Mouse (Mus musculus) adrenal gland, adult 18-20 months (tissue): ENCODE measurements around the gene Cenpa. TPM values are rescaled to one million over a fixed set of nuclear protein-coding genes. Genes with fewer than 3 reads are reported as not detected.
"Not testable (repeated sequence)": the region's sequence is repeated elsewhere in the genome, so short reads cannot be mapped to it uniquely, and the experiment has no call there.

Source experiments
- DNase-seq, 2 experiments: peaks; one replicate each; pipeline ENCODE4 v3.0.0; 2021 to 2022; ENCODE audit warnings: low spot score in 2 of 2
- total RNA-seq, 2 experiments: library from RNA; stranded (reverse); gene quantifications; 1 replicate in 1 of 2; 2 replicates in 1 of 2; pipeline ENCODE4 v1.2.3; 2021

Cenpa gene
- total RNA-seq, 2 experiments from 2014 or later, result 6.5 to 7.6 TPM

GRCm38 (mm10) chr5:30676800-30677199 is 10.2 kb downstream of the Cenpa start:
- no peak for DNase-seq

DNA sequence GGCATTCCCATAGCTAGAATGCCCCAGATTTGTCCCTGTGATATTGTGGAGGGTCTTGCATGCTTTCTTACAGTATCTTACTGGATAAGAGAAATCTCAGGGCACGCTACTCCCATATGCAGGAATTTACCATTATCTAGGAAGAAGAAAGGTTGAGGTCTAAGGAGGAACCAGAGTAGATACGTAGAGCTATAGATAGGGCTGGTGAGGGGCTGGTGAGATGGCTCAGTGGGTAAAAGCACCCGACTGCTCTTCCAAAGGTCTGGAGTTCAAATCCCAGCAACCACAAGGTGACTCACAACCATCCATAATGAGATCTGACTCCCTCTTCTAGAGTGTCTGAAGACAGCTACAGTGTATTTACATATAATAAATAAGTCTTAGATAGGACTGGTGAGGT is 11.5 kb downstream of the Cenpa start:
- DNase-seq, result not testable (repeated sequence)

GRCm38 (mm10) chr5:30678722-30679296 is 12.2 kb downstream of the Cenpa start:
- DNase-seq, result no peak

- no peak for DNase-seq
Observed at GRCm38 (mm10) chr5:30679593-30679992, 13.0 kb downstream of the Cenpa start.

DNA sequence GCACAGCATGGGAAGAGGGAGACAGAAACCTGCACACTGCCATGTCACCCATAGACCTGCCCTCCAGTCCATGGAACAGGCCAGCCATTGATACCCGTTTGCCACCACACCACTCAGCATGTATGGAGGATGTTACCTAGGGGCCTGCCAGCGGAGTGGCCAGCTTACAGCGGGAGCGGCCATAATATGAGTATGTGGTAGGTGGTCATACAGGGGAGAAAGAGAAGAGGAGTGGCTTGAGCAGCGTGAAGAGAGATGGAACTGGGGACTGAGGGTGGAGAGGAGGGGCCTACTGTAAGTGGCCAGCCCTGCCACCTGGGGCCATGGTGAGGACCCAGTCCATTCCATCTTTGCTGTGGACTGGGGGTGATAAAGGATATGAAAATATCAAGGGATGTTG is 15.4 kb downstream of the Cenpa start:
- DNase-seq, result no peak

- no peak for DNase-seq
Observed at GRCm38 (mm10) chr5:30682967-30683600, 16.5 kb downstream of the Cenpa start.

- no peak for DNase-seq
Observed at GRCm38 (mm10) chr5:30683993-30684392, 17.4 kb downstream of the Cenpa start.

DNA sequence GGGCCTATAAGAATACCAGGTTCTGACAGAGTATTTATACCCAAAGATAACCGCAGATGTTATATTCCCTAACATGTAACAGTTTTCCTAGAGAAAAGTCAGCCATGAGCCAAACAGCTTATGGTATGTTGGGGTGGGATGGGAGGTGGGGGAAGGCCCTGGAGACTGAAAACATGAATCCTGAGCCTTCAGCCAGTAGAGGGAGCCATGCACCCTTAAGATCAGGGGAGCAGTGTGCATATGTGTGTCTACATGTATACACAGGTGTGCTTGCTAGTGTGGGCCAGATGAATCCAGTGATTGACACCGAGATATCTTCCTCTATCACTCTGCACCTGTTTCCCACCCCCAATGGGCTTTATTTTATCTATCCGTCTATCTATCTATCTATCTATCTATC is 20.2 kb downstream of the Cenpa start:
- no peak for DNase-seq

GRCm38 (mm10) chr5:30700361-30701000 is 33.9 kb downstream of the Cenpa start:
- DNase-seq, result no peak

DNA sequence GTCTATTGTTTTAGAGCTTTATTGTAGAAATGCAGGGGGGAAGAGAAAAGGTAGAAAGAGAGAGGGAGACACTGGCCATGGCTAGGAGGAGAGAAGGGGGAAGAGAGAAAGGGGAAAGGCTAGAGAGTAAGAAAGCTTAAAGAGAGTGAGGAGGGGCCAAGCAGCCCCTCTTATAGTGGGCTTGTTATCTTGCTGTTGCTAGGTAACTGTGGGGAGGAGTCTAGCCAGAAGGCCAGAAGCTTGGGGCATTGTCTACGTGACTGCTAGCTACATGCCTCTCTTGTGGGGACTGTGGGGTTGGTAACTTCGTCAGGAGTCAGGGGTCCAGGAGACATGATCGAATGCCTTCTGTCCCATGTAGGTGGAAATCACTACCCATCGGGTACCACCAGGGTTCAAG is 34.8 kb downstream of the Cenpa start:
- DNase-seq, result not testable (repeated sequence)

- no peak for DNase-seq
Observed at GRCm38 (mm10) chr5:30701866-30702265, 35.3 kb downstream of the Cenpa start.

GRCm38 (mm10) chr5:30709744-30710383 is 43.3 kb downstream of the Cenpa start:
- peak; percentile 65 to 69 for DNase-seq

- no peak for DNase-seq
Observed at GRCm38 (mm10) chr5:30710486-30710885, 43.9 kb downstream of the Cenpa start.

DNA sequence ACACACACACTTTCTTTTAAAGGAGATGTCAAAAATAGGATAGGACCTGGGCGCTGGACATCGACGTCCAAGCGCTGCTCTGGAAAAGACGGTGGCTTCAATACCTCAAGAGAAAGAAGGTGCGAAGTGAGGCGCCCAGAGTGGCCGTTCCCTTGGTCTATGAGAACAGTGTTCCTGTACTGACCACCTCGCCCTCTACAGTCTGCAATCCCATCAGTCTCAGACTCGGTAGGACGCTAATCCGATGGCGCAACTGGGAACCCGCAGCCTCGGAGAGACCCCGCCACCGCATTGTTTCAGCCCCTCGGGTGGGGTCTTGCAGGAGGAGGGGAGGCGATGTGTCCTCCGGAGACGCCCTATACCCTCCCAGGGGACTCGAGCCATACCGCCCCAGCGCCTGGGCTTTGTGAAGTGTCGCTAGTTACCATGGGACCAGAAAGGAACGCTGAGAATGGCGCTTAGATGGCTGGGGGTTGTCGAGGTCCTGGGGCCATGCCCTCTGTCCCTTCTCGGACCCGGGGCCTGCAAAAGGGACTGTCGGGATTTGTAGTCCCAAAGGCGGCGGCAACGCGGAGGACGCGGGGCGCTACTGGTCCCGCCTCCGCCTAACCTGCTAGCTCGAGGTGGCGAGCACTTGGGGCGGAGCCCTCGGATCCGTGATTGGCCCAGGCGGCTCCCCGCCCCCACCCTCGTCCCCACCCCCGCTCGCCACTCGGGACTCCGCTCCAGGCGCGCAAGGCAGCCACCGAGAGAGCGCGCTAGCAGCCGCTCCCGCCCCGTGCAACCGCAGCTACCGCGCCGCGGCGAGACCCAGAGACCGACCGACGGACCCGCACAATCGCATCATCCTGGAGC is 44.8 kb downstream of the Cenpa start, which contains the start of gene Dpysl5:
TSS of gene Dpysl5 (plus strand) at position 418 of the 855 bp plus-strand sequence.
- DNase-seq, result peak; percentile 50 to 51

GRCm38 (mm10) chr5:30712002-30712390 is 45.4 kb downstream of the Cenpa start:
- no peak for DNase-seq

GRCm38 (mm10) chr5:30712441-30713298 is 46.1 kb downstream of the Cenpa start:
- no peak for DNase-seq

- no peak for DNase-seq
Observed at GRCm38 (mm10) chr5:30713299-30713675, 46.7 kb downstream of the Cenpa start.

DNA sequence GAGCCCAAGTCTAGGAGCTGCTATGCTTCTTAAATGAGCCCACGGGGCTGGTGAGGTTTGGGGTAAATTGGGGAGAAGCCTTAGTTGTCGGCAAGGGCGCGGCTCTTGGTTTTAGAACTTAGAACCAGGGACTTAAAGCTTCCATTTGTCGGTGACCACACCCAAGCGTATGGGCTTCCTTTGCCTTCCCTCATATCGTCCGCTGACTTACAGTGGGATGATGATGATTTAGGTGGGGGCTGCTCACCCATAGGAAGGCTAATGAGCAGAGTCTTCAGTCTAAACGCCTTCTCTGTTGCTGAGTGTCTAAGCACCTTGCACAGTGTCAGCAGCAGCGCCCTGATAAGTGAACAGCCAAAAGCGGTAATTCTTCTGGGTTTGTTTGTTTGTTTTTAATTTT is 47.1 kb downstream of the Cenpa start:
- DNase-seq, result no peak

- DNase-seq, result no peak
Observed at GRCm38 (mm10) chr5:30716311-30716710, 49.7 kb downstream of the Cenpa start.

DNA sequence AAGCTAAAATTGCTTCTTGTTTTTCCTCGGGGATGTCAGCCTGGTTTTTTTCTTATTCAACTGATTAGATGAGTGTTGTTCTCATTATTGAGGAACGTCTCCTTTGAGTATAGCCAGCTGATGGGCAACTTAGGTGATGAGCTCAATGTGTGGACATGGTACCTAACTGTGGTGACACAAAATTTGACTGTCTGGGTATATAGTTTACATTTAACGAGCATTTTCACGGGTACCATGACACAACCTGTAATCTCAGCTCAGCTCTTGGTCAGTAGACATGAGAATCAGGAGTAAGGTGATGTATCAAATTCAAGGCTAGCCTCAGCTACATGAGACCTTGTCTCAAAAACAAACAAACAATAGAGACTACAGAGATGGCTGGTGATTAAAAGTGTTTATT is 50.9 kb downstream of the Cenpa start:
- no peak for DNase-seq
